Mouse (Mus musculus): ENCODE data around the gene Lamb1. TPM values are rescaled to one million over a fixed set of nuclear protein-coding genes. Genes with fewer than 3 reads are reported as not detected.

Lamb1 gene
- polyA plus RNA-seq, 1 experiment from 2014 or later: 17.8 TPM

GRCm38 (mm10) chr12:31296097-31296496 lies 31.1 kb downstream of the Lamb1 start:
- Histone ChIP-seq H3K4me3 (no peak overlapping the region), H3K27ac (replicated peaks) (no peak overlapping the region), H3K27me3 (ENCODE audit: low read depth, poor library complexity, severe bottlenecking) (no peaks in the 10 kb centered on the region), H3K9me3 (replicated peaks) (no peaks in the 10 kb centered on the region), H3K4me1 (peaks cover 8% of the 10 kb centered on the region; the same call in 1 of the 2 replicates), H3K36me3 (no peaks in the 10 kb centered on the region)
- WGBS: 79% methylated on average over 4 of the region's 4 CpGs
- DNase-seq (ENCODE audit: low spot score): no peak

DNA sequence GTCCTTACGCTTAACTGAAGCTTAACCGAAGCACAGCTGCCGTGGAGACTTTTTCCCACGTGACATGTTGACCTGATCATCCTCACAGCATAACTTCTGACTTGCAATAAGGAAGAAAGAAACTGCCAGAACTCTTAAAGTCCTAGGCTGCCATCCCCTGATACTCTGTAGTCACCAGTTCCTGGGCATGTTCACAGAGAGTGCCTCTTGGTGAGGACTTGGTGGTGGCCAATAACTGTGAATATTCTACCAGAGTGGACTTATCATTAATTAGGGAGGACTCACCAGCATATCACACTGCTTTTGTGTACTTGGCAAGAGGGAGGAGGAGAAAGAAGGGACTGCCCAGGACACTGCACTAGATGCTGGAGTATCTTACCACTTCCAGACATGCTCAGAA lies 33.1 kb downstream of the Lamb1 start:
- H3K4me3 ChIP-seq: no peak overlapping the region
- H3K9me3 ChIP-seq (replicated peaks): no peaks in the 10 kb centered on the region
- no peak for DNase-seq (ENCODE audit: low spot score)
- peaks cover 8% of the 10 kb centered on the region; the same call in 1 of the 2 replicates for H3K4me1 ChIP-seq
- no peaks in the 10 kb centered on the region for H3K27me3 ChIP-seq (ENCODE audit: low read depth, poor library complexity, severe bottlenecking)
- H3K27ac ChIP-seq (replicated peaks): no peak overlapping the region
- H3K36me3 ChIP-seq: no peaks in the 10 kb centered on the region
- 95% methylated on average over 4 of the region's 4 CpGs for WGBS

GRCm38 (mm10) chr12:31298530-31298929 lies 33.5 kb downstream of the Lamb1 start:
- Histone ChIP-seq H3K36me3 (no peaks in the 10 kb centered on the region), H3K4me3 (no peak overlapping the region), H3K9me3 (replicated peaks) (no peaks in the 10 kb centered on the region), H3K4me1 (peaks cover 8% of the 10 kb centered on the region; the same call in 1 of the 2 replicates), H3K27me3 (ENCODE audit: low read depth, poor library complexity, severe bottlenecking) (no peaks in the 10 kb centered on the region), H3K27ac (replicated peaks) (no peak overlapping the region)
- no peak for DNase-seq (ENCODE audit: low spot score)
- 88% methylated on average over 8 of the region's 8 CpGs for WGBS

DNA sequence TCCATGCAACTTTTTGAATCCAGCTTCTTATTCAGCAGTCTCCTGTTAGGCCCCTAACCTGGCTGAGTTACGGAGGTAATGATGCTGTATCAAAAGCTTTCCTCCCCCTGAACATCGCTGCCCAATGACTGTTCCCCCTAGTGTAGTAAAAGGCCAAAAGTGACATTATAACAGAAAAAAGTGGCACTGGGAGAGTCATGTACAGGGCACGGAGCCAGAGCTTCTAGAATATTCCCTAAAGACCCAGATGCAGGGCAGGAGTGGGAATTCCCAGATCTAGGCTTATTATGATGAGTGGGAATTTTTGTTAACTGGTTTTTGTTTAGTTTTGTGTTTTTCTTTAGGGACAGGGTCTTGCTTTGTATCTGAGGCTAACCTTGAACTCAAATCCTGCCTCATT lies 34.1 kb downstream of the Lamb1 start:
- Histone ChIP-seq H3K36me3 (no peaks in the 10 kb centered on the region), H3K9me3 (replicated peaks) (no peaks in the 10 kb centered on the region), H3K27ac (replicated peaks) (no peak overlapping the region), H3K4me3 (no peak overlapping the region), H3K4me1 (peaks cover 8% of the 10 kb centered on the region; the same call in 1 of the 2 replicates), H3K27me3 (ENCODE audit: low read depth, poor library complexity, severe bottlenecking) (no peaks in the 10 kb centered on the region)
- DNase-seq (ENCODE audit: low spot score): no peak
- WGBS: 95% methylated on average over 3 of the region's 3 CpGs

DNA sequence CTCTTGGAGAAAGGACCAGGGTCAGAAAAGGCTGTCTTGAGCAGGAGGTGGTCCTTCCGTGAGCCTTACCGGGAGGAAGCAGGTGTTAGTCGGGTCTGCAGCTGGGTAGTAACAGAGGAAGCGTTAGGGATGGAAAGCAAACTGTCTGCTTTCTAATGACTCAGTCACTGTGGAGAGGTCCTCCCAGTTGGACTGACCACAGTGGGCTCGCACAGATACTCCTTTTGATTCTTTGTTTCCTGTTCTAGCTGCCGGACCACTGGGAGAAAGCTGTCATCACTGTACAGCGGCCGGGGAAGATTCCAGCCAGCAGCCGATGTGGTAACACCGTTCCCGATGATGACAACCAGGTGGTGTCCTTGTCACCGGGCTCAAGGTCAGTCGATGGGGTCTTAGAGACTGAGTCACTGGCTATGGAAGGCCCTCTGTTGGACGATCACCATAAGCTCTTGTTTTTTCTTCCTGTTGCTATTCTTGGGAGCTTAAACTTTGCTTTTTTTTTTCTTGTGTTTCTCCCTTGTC lies 34.7 kb downstream of the Lamb1 start:
- no peak overlapping the region for H3K4me3 ChIP-seq
- no peaks in the 10 kb centered on the region for H3K9me3 ChIP-seq (replicated peaks)
- no peak overlapping the region for H3K27ac ChIP-seq (replicated peaks)
- no peak for DNase-seq (ENCODE audit: low spot score)
- H3K36me3 ChIP-seq: no peaks in the 10 kb centered on the region
- H3K4me1 ChIP-seq: peaks cover 4% of the 10 kb centered on the region; the same call in 1 of the 2 replicates
- 90% methylated on average over 14 of the region's 14 CpGs for WGBS
- no peaks in the 10 kb centered on the region for H3K27me3 ChIP-seq (ENCODE audit: low read depth, poor library complexity, severe bottlenecking)

- WGBS: 96% methylated on average over 9 of the region's 9 CpGs
Observed at GRCm38 (mm10) chr12:31300276-31300675, 35.2 kb downstream of the Lamb1 start.

DNA sequence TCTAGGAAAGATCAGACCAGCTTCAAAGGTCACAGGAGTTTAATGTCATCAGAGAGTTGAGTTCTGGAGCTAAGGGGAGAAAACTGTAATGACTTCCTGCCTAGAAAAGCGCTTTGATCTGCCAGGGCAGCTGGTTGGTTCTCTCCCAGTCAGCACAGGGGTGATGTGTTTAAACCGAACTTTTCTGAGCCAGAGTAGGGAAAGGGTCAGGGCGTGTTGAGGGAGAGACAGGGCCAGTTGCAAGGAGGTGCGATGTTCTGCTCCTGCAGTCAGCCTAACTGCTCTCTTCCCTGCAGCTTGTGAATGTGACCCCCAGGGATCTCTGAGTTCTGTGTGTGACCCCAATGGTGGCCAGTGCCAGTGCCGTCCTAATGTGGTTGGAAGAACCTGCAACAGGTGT lies 37.2 kb downstream of the Lamb1 start:
- Histone ChIP-seq H3K27ac (replicated peaks) (no peak overlapping the region), H3K27me3 (ENCODE audit: low read depth, poor library complexity, severe bottlenecking) (no peaks in the 10 kb centered on the region), H3K36me3 (no peaks in the 10 kb centered on the region; the same call in 1 of the 2 replicates), H3K4me3 (no peak overlapping the region), H3K4me1 (no peaks in the 10 kb centered on the region; the same call in 1 of the 2 replicates), H3K9me3 (replicated peaks) (no peaks in the 10 kb centered on the region)
- no peak for DNase-seq (ENCODE audit: low spot score)
- WGBS: 92% methylated on average over 5 of the region's 5 CpGs

More at GRCm38 (mm10) chr12:31300276-31300675, 35.2 kb downstream of the Lamb1 start:
- Histone ChIP-seq H3K27ac (replicated peaks) (no peak overlapping the region), H3K9me3 (replicated peaks) (no peaks in the 10 kb centered on the region), H3K4me1 (no peaks in the 10 kb centered on the region), H3K36me3 (no peaks in the 10 kb centered on the region), H3K27me3 (ENCODE audit: low read depth, poor library complexity, severe bottlenecking) (no peaks in the 10 kb centered on the region), H3K4me3 (no peak overlapping the region)
- DNase-seq (ENCODE audit: low spot score): no peak

GRCm38 (mm10) chr12:31302766-31303511 lies 37.9 kb downstream of the Lamb1 start:
- DNase-seq (ENCODE audit: low spot score): no peak
- 96% methylated on average over 16 of the region's 16 CpGs for WGBS

DNA sequence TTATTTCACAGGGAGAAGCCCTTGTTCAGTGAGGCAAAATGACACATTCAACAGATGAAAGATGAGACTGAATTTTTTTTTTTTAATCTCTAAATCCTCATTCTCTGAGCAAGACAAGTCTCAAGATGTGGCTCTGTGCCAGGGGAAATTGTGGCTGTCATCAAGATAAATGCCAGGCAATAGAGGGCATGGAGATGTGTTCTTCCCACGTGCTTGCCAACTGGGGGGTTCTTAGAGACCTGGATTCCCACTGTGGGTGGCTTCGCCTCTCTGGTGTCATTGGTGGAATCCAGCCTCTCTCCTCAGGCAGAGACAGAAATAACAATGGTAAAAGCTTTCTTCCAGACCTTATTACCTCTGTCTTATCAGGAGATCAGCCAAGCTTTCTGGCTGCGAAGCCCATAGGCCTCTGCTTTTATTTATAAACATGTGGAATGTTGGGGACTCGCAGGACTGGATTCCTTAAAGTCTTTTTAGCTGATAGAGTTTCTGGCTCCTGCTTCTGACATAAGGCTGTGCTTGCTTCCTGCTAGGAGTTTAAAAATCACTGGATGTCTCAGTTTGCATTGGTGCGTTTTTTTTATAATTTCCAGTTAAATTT lies 41.1 kb downstream of the Lamb1 start:
- H3K9me3 ChIP-seq (replicated peaks): no peaks in the 10 kb centered on the region
- H3K36me3 ChIP-seq: peaks cover 2% of the 10 kb centered on the region; the same call in 1 of the 2 replicates
- H3K27me3 ChIP-seq (ENCODE audit: low read depth, poor library complexity, severe bottlenecking): no peaks in the 10 kb centered on the region
- WGBS: 84% methylated on average over 5 of the region's 5 CpGs
- DNase-seq (ENCODE audit: low spot score): no peak
- no peak overlapping the region for H3K27ac ChIP-seq (replicated peaks)
- H3K4me3 ChIP-seq: no peak overlapping the region
- peaks cover 15% of the 10 kb centered on the region for H3K4me1 ChIP-seq

More at GRCm38 (mm10) chr12:31302766-31303511, 37.9 kb downstream of the Lamb1 start:
- Histone ChIP-seq H3K36me3 (peaks cover 2% of the 10 kb centered on the region; the same call in 1 of the 2 replicates), H3K4me1 (no peaks in the 10 kb centered on the region; the same call in 1 of the 2 replicates), H3K27ac (replicated peaks) (no peak overlapping the region), H3K27me3 (ENCODE audit: low read depth, poor library complexity, severe bottlenecking) (no peaks in the 10 kb centered on the region), H3K9me3 (replicated peaks) (no peaks in the 10 kb centered on the region), H3K4me3 (no peak overlapping the region)

DNA sequence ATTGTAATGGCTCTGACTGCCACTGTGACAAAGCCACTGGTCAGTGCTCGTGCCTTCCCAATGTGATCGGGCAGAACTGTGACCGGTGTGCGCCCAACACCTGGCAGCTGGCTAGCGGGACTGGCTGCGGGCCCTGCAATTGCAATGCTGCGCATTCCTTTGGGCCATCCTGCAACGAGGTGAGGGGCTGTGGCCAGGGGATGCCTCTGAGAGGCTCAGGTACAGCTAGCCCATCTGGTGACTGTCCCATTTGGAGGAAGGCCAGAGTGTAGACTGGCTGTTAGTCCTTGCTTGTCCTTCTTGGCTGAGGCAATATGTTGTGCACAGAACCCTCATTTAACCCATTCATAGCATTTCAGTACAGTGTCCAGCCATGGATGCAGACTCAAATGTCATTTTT lies 42.0 kb downstream of the Lamb1 start:
- Histone ChIP-seq H3K27ac (replicated peaks) (no peak overlapping the region), H3K4me1 (peaks cover 15% of the 10 kb centered on the region), H3K27me3 (ENCODE audit: low read depth, poor library complexity, severe bottlenecking) (no peaks in the 10 kb centered on the region), H3K9me3 (replicated peaks) (no peaks in the 10 kb centered on the region), H3K36me3 (peaks cover 2% of the 10 kb centered on the region; the same call in 1 of the 2 replicates), H3K4me3 (no peak overlapping the region)
- 93% methylated on average over 8 of the region's 8 CpGs for WGBS
- DNase-seq (ENCODE audit: low spot score): no peak

- 92% methylated on average over 8 of the region's 8 CpGs for WGBS
- no peak for DNase-seq (ENCODE audit: low spot score)
- peaks cover 2% of the 10 kb centered on the region; the same call in 1 of the 2 replicates for H3K36me3 ChIP-seq
- no peaks in the 10 kb centered on the region for H3K9me3 ChIP-seq (replicated peaks)
- H3K27ac ChIP-seq (replicated peaks): no peak overlapping the region
- H3K4me1 ChIP-seq: peaks cover 15% of the 10 kb centered on the region
- H3K4me3 ChIP-seq: no peak overlapping the region
- no peaks in the 10 kb centered on the region for H3K27me3 ChIP-seq (ENCODE audit: low read depth, poor library complexity, severe bottlenecking)
Observed at GRCm38 (mm10) chr12:31307756-31308155, 42.7 kb downstream of the Lamb1 start.

GRCm38 (mm10) chr12:31310687-31311086 lies 45.7 kb downstream of the Lamb1 start:
- Histone ChIP-seq H3K27me3 (ENCODE audit: low read depth, poor library complexity, severe bottlenecking) (no peaks in the 10 kb centered on the region), H3K4me1 (peaks cover 15% of the 10 kb centered on the region), H3K4me3 (no peak overlapping the region), H3K36me3 (peaks cover 4% of the 10 kb centered on the region; the same call in 1 of the 2 replicates), H3K9me3 (replicated peaks) (no peaks in the 10 kb centered on the region), H3K27ac (replicated peaks) (no peak overlapping the region; the same call in 1 of the 2 replicates)
- no peak for DNase-seq (ENCODE audit: low spot score)
- 68% methylated on average over 9 of the region's 9 CpGs for whole genome bisulfite sequencing

Measured in midbrain, embryonic 10.5 days (tissue).